Mouse (Mus musculus): ENCODE measurements around the gene Ntrk3. TPM values are rescaled to one million over a fixed set of nuclear protein-coding genes. Genes with fewer than 3 reads are reported as not detected.
A peak's percentile ranks its signal among the peaks of the same experiment; 100 is the strongest.

The Ntrk3 gene
- polyA plus RNA-seq, 1 experiment from 2014 or later: 1.7 TPM

- Histone ChIP-seq H3K4me1 (no peaks in the 10 kb centered on the region), H3K36me3 (no peaks in the 10 kb centered on the region), H3K27ac (no peak overlapping the region), H3K9me3 (no peaks in the 10 kb centered on the region), H3K4me3 (no peak overlapping the region), H3K4me2 (no peak overlapping the region), H3K27me3 (peaks cover 33% of the 10 kb centered on the region), H3K9ac (no peak overlapping the region)
- WGBS: 73% methylated on average over 7 of the region's 7 CpGs
- ATAC-seq (ENCODE audit: insufficient number of reproducible peaks, insufficient read depth, low FRiP score, low TSS enrichment, low read depth): no peak
Observed at GRCm38 (mm10) chr7:78589766-78590165, 148.0 kb downstream of the Ntrk3 start.

- H3K27me3 ChIP-seq: peaks cover 57% of the 10 kb centered on the region
- H3K4me3 ChIP-seq: no peak overlapping the region
- no peaks in the 10 kb centered on the region for H3K4me1 ChIP-seq
- H3K36me3 ChIP-seq: no peaks in the 10 kb centered on the region
- H3K9ac ChIP-seq: no peak overlapping the region
- H3K27ac ChIP-seq: no peak overlapping the region
- ATAC-seq (ENCODE audit: insufficient number of reproducible peaks, insufficient read depth, low FRiP score, low TSS enrichment, low read depth): no peak
- 30% methylated on average over 3 of the region's 3 CpGs for WGBS
- no peaks in the 10 kb centered on the region for H3K9me3 ChIP-seq
- no peak overlapping the region for H3K4me2 ChIP-seq
Observed at GRCm38 (mm10) chr7:78586800-78587199, 151.0 kb downstream of the Ntrk3 start.

- ATAC-seq (ENCODE audit: insufficient number of reproducible peaks, insufficient read depth, low FRiP score, low TSS enrichment, low read depth): no peak
- Histone ChIP-seq H3K27me3 (peaks cover 66% of the 10 kb centered on the region), H3K9ac (no peak overlapping the region), H3K4me3 (no peak overlapping the region), H3K27ac (no peak overlapping the region), H3K36me3 (no peaks in the 10 kb centered on the region), H3K9me3 (no peaks in the 10 kb centered on the region), H3K4me1 (no peaks in the 10 kb centered on the region), H3K4me2 (no peak overlapping the region)
- 44% methylated on average over 7 of the region's 7 CpGs for WGBS
Observed at GRCm38 (mm10) chr7:78585960-78586359, 151.9 kb downstream of the Ntrk3 start.

GRCm38 (mm10) chr7:78584936-78585335 lies 152.9 kb downstream of the Ntrk3 start:
- no peak overlapping the region for H3K27ac ChIP-seq
- H3K9me3 ChIP-seq: no peaks in the 10 kb centered on the region
- peaks cover 76% of the 10 kb centered on the region for H3K27me3 ChIP-seq
- no peak overlapping the region for H3K9ac ChIP-seq
- ATAC-seq (ENCODE audit: insufficient number of reproducible peaks, insufficient read depth, low FRiP score, low TSS enrichment, low read depth): no peak
- no peak overlapping the region for H3K4me3 ChIP-seq
- no peaks in the 10 kb centered on the region for H3K4me1 ChIP-seq
- WGBS: 84% methylated on average over 2 of the region's 2 CpGs
- no peaks in the 10 kb centered on the region for H3K36me3 ChIP-seq
- H3K4me2 ChIP-seq: no peak overlapping the region

- no peak overlapping the region for H3K27ac ChIP-seq
- H3K27me3 ChIP-seq: peaks cover 80% of the 10 kb centered on the region
- peak; percentile 40; the same call in 1 of the 2 replicates for ATAC-seq (ENCODE audit: insufficient number of reproducible peaks, insufficient read depth, low FRiP score, low TSS enrichment, low read depth)
- no peaks in the 10 kb centered on the region for H3K36me3 ChIP-seq
- H3K4me2 ChIP-seq: no peak overlapping the region
- no peak overlapping the region for H3K4me3 ChIP-seq
- no peak overlapping the region for H3K9ac ChIP-seq
- H3K9me3 ChIP-seq: no peaks in the 10 kb centered on the region
- WGBS: 14% methylated on average over 3 of the region's 3 CpGs
- H3K4me1 ChIP-seq: peaks cover under 1% of the 10 kb centered on the region; the same call in 1 of the 2 replicates
Observed at GRCm38 (mm10) chr7:78584499-78584898, 153.3 kb downstream of the Ntrk3 start.

- 59% methylated on average over 6 of the region's 6 CpGs for WGBS
- Histone ChIP-seq H3K27me3 (peaks cover 89% of the 10 kb centered on the region), H3K36me3 (no peaks in the 10 kb centered on the region), H3K4me3 (no peak overlapping the region), H3K9ac (no peak overlapping the region), H3K27ac (no peak overlapping the region), H3K4me2 (no peak overlapping the region), H3K9me3 (no peaks in the 10 kb centered on the region), H3K4me1 (peaks cover 9% of the 10 kb centered on the region)
- ATAC-seq (ENCODE audit: insufficient number of reproducible peaks, insufficient read depth, low FRiP score, low TSS enrichment, low read depth): no peak
Observed at GRCm38 (mm10) chr7:78583678-78584077, 154.1 kb downstream of the Ntrk3 start.

GRCm38 (mm10) chr7:78581341-78581740 lies 156.5 kb downstream of the Ntrk3 start:
- Histone ChIP-seq H3K27me3 (peaks cover 99% of the 10 kb centered on the region), H3K4me3 (no peak overlapping the region), H3K27ac (no peak overlapping the region), H3K4me2 (no peak overlapping the region), H3K36me3 (no peaks in the 10 kb centered on the region), H3K4me1 (peaks cover 24% of the 10 kb centered on the region), H3K9ac (no peak overlapping the region), H3K9me3 (no peaks in the 10 kb centered on the region)
- WGBS: 28% methylated on average over 1 of the region's 1 CpGs
- ATAC-seq (ENCODE audit: insufficient number of reproducible peaks, insufficient read depth, low FRiP score, low TSS enrichment, low read depth): no peak

- peak overlapping the region; percentile 84 for H3K4me2 ChIP-seq
- 3% methylated on average over 13 of the region's 13 CpGs for WGBS
- peaks cover 99% of the 10 kb centered on the region for H3K27me3 ChIP-seq
- ATAC-seq (ENCODE audit: insufficient number of reproducible peaks, insufficient read depth, low FRiP score, low TSS enrichment, low read depth): no peak
- no peaks in the 10 kb centered on the region for H3K36me3 ChIP-seq
- no peak overlapping the region for H3K27ac ChIP-seq
- H3K4me1 ChIP-seq: peaks cover 24% of the 10 kb centered on the region
- no peaks in the 10 kb centered on the region for H3K9me3 ChIP-seq
- peak overlapping the region; percentile 48 for H3K4me3 ChIP-seq
- no peak overlapping the region for H3K9ac ChIP-seq
Observed at GRCm38 (mm10) chr7:78579461-78580234, 158.2 kb downstream of the Ntrk3 start.

GRCm38 (mm10) chr7:78578461-78579359 lies 159.1 kb downstream of the Ntrk3 start:
- no peaks in the 10 kb centered on the region for H3K36me3 ChIP-seq
- H3K4me2 ChIP-seq: peak overlapping the region; percentile 84
- peak overlapping the region; percentile 64 for H3K9ac ChIP-seq
- H3K9me3 ChIP-seq: no peaks in the 10 kb centered on the region
- peaks cover 24% of the 10 kb centered on the region for H3K4me1 ChIP-seq
- peak overlapping the region; percentile 48 for H3K4me3 ChIP-seq
- H3K27ac ChIP-seq: no peak overlapping the region
- ATAC-seq (ENCODE audit: insufficient number of reproducible peaks, insufficient read depth, low FRiP score, low TSS enrichment, low read depth): no peak
- WGBS: under 1% methylated on average over 58 of the region's 66 CpGs
- peaks cover 100% of the 10 kb centered on the region for H3K27me3 ChIP-seq

- WGBS: under 1% methylated on average over 18 of the region's 23 CpGs
- no peak overlapping the region for H3K27ac ChIP-seq
- peaks cover 24% of the 10 kb centered on the region for H3K4me1 ChIP-seq
- H3K4me2 ChIP-seq: peak overlapping the region; percentile 84
- peaks cover 100% of the 10 kb centered on the region for H3K27me3 ChIP-seq
- ATAC-seq (ENCODE audit: insufficient number of reproducible peaks, insufficient read depth, low FRiP score, low TSS enrichment, low read depth): no peak
- H3K9me3 ChIP-seq: no peaks in the 10 kb centered on the region
- H3K4me3 ChIP-seq: peak overlapping the region; percentile 48
- H3K36me3 ChIP-seq: no peaks in the 10 kb centered on the region
- peak overlapping the region; percentile 64; the same call in 1 of the 2 replicates for H3K9ac ChIP-seq
Observed at GRCm38 (mm10) chr7:78578111-78578460, 159.7 kb downstream of the Ntrk3 start.

GRCm38 (mm10) chr7:78577462-78578110 lies 160.2 kb downstream of the Ntrk3 start:
- peak overlapping the region; percentile 84 for H3K4me2 ChIP-seq
- no peaks in the 10 kb centered on the region for H3K9me3 ChIP-seq
- peaks cover 99% of the 10 kb centered on the region for H3K27me3 ChIP-seq
- no peak overlapping the region for H3K27ac ChIP-seq
- H3K4me1 ChIP-seq: peaks cover 24% of the 10 kb centered on the region
- H3K4me3 ChIP-seq: peak overlapping the region; percentile 48
- peak overlapping the region; percentile 64; the same call in 1 of the 2 replicates for H3K9ac ChIP-seq
- 0% methylated on average over 49 of the region's 49 CpGs for WGBS
- ATAC-seq (ENCODE audit: insufficient number of reproducible peaks, insufficient read depth, low FRiP score, low TSS enrichment, low read depth): no peak
- H3K36me3 ChIP-seq: no peaks in the 10 kb centered on the region
